Mouse (Mus musculus): ENCODE data around the gene Ptprs. TPM values are rescaled to one million over a fixed set of nuclear protein-coding genes. Genes with fewer than 3 reads are reported as not detected.

The Ptprs gene
- polyA plus RNA-seq, 1 experiment from 2014 or later: 56.8 TPM

- no peak overlapping the region for H3K4me2 ChIP-seq (replicated peaks)
- no peaks in the 10 kb centered on the region for H3K27me3 ChIP-seq (replicated peaks)
- no peak overlapping the region for H3K4me3 ChIP-seq (replicated peaks)
- WGBS: 11% methylated on average over 8 of the region's 16 CpGs
- no peak overlapping the region for H3K9ac ChIP-seq
- ATAC-seq: peak; percentile 76
- H3K9me3 ChIP-seq: no peaks in the 10 kb centered on the region
- peak overlapping the region; percentile 22; the same call in 1 of the 2 replicates for H3K27ac ChIP-seq
- H3K4me1 ChIP-seq (replicated peaks): peaks cover 3% of the 10 kb centered on the region; the same call in 1 of the 2 replicates
- no peaks in the 10 kb centered on the region for H3K36me3 ChIP-seq
These were observed 11.2 kb upstream of the Ptprs start for GRCm38 (mm10) chr17:56487441-56487888.

GRCm38 (mm10) chr17:56485926-56486325 is 9.6 kb upstream of the Ptprs start:
- no peak for ATAC-seq
- H3K9me3 ChIP-seq: no peaks in the 10 kb centered on the region
- H3K9ac ChIP-seq: no peak overlapping the region
- H3K4me1 ChIP-seq (replicated peaks): peaks cover 3% of the 10 kb centered on the region; the same call in 1 of the 2 replicates
- H3K36me3 ChIP-seq: no peaks in the 10 kb centered on the region
- no peak overlapping the region for H3K4me2 ChIP-seq (replicated peaks)
- no peak overlapping the region for H3K4me3 ChIP-seq (replicated peaks)
- H3K27ac ChIP-seq: no peak overlapping the region
- whole genome bisulfite sequencing: 94% methylated on average over 9 of the region's 9 CpGs
- H3K27me3 ChIP-seq (replicated peaks): no peaks in the 10 kb centered on the region

- ATAC-seq: peak; percentile 22; the same call in 1 of the 2 replicates
- Histone ChIP-seq H3K4me3 (replicated peaks) (no peak overlapping the region), H3K9ac (no peak overlapping the region), H3K4me2 (replicated peaks) (no peak overlapping the region), H3K27me3 (replicated peaks) (no peaks in the 10 kb centered on the region), H3K27ac (no peak overlapping the region), H3K36me3 (no peaks in the 10 kb centered on the region), H3K9me3 (no peaks in the 10 kb centered on the region), H3K4me1 (replicated peaks) (peaks cover 3% of the 10 kb centered on the region; the same call in 1 of the 2 replicates)
- WGBS: 67% methylated on average over 8 of the region's 9 CpGs
These were observed 8.8 kb upstream of the Ptprs start for GRCm38 (mm10) chr17:56485118-56485517.

- Histone ChIP-seq H3K4me3 (replicated peaks) (no peak overlapping the region), H3K27ac (no peak overlapping the region), H3K27me3 (replicated peaks) (no peaks in the 10 kb centered on the region), H3K9ac (no peak overlapping the region), H3K9me3 (no peaks in the 10 kb centered on the region), H3K4me2 (replicated peaks) (no peak overlapping the region), H3K36me3 (no peaks in the 10 kb centered on the region), H3K4me1 (replicated peaks) (peaks cover under 1% of the 10 kb centered on the region; the same call in 1 of the 2 replicates)
- WGBS: 93% methylated on average over 1 of the region's 1 CpGs
- ATAC-seq: no peak
These were observed 6.4 kb upstream of the Ptprs start for GRCm38 (mm10) chr17:56482671-56483070.

GRCm38 (mm10) chr17:56479358-56479757 is 3.1 kb upstream of the Ptprs start:
- Histone ChIP-seq H3K9me3 (no peaks in the 10 kb centered on the region), H3K4me3 (replicated peaks) (no peak overlapping the region), H3K9ac (no peak overlapping the region), H3K36me3 (no peaks in the 10 kb centered on the region), H3K4me1 (replicated peaks) (peaks cover 16% of the 10 kb centered on the region), H3K27me3 (replicated peaks) (peaks cover 16% of the 10 kb centered on the region), H3K27ac (no peak overlapping the region), H3K4me2 (replicated peaks) (no peak overlapping the region)
- ATAC-seq: no peak
- 16% methylated on average over 6 of the region's 6 CpGs for WGBS

GRCm38 (mm10) chr17:56478191-56478611 is 1.9 kb upstream of the Ptprs start:
- no peak overlapping the region for H3K27ac ChIP-seq

GRCm38 (mm10) chr17:56477191-56477818 is 1.0 kb upstream of the Ptprs start:
- H3K27me3 ChIP-seq (replicated peaks): peaks cover 36% of the 10 kb centered on the region
- no peak for ATAC-seq
- no peak overlapping the region for H3K4me3 ChIP-seq (replicated peaks)
- WGBS: 88% methylated on average over 19 of the region's 19 CpGs
- H3K4me2 ChIP-seq (replicated peaks): no peak overlapping the region
- no peaks in the 10 kb centered on the region for H3K9me3 ChIP-seq
- H3K27ac ChIP-seq: no peak overlapping the region
- no peaks in the 10 kb centered on the region for H3K36me3 ChIP-seq
- H3K9ac ChIP-seq: no peak overlapping the region
- peaks cover 36% of the 10 kb centered on the region for H3K4me1 ChIP-seq (replicated peaks)

More at GRCm38 (mm10) chr17:56478191-56478611, 1.9 kb upstream of the Ptprs start:
- H3K9me3 ChIP-seq: no peaks in the 10 kb centered on the region
- no peak overlapping the region for H3K4me2 ChIP-seq (replicated peaks)
- WGBS: 63% methylated on average over 11 of the region's 11 CpGs
- H3K9ac ChIP-seq: no peak overlapping the region
- peaks cover 28% of the 10 kb centered on the region for H3K4me1 ChIP-seq (replicated peaks)
- H3K36me3 ChIP-seq: no peaks in the 10 kb centered on the region
- no peak for ATAC-seq
- H3K4me3 ChIP-seq (replicated peaks): no peak overlapping the region
- peaks cover 28% of the 10 kb centered on the region for H3K27me3 ChIP-seq (replicated peaks)

GRCm38 (mm10) chr17:56475584-56476401 is 490 bp downstream of the Ptprs start:
- Histone ChIP-seq H3K36me3 (no peaks in the 10 kb centered on the region), H3K4me1 (replicated peaks) (peaks cover 48% of the 10 kb centered on the region), H3K9me3 (no peaks in the 10 kb centered on the region), H3K27me3 (replicated peaks) (peaks cover 36% of the 10 kb centered on the region), H3K9ac (peak overlapping the region; percentile 71), H3K27ac (peak overlapping the region; percentile 33; the same call in 1 of the 2 replicates), H3K4me2 (replicated peaks) (peak overlapping the region; percentile 95), H3K4me3 (replicated peaks) (peak overlapping the region; percentile 75)
- ATAC-seq: peak; percentile 37
- under 1% methylated on average over 66 of the region's 66 CpGs for WGBS

GRCm38 (mm10) chr17:56474831-56475581 is 1.3 kb downstream of the Ptprs start:
- 0 out of 2 replicates have a peak overlapping the region, but pooled peaks have one; percentile 40 for H3K27ac ChIP-seq
- peaks cover 54% of the 10 kb centered on the region for H3K4me1 ChIP-seq (replicated peaks)
- peak overlapping the region; percentile 75 for H3K4me3 ChIP-seq (replicated peaks)
- H3K9ac ChIP-seq: peak overlapping the region; percentile 71
- WGBS: 3% methylated on average over 24 of the region's 24 CpGs
- H3K9me3 ChIP-seq: no peaks in the 10 kb centered on the region
- H3K4me2 ChIP-seq (replicated peaks): peak overlapping the region; percentile 95
- no peaks in the 10 kb centered on the region for H3K36me3 ChIP-seq
- no peak for ATAC-seq
- H3K27me3 ChIP-seq (replicated peaks): peaks cover 36% of the 10 kb centered on the region

- Histone ChIP-seq H3K4me1 (replicated peaks) (peaks cover 60% of the 10 kb centered on the region), H3K36me3 (no peaks in the 10 kb centered on the region), H3K27ac (no peak overlapping the region), H3K4me2 (replicated peaks) (peak overlapping the region; percentile 95), H3K27me3 (replicated peaks) (peaks cover 36% of the 10 kb centered on the region), H3K9me3 (no peaks in the 10 kb centered on the region), H3K4me3 (replicated peaks) (peak overlapping the region; percentile 75), H3K9ac (peak overlapping the region; percentile 71)
- 4% methylated on average over 32 of the region's 32 CpGs for WGBS
- ATAC-seq: no peak
These were observed 1.9 kb downstream of the Ptprs start for GRCm38 (mm10) chr17:56474311-56474830.

- ATAC-seq: no peak
- Histone ChIP-seq H3K27ac (no peak overlapping the region), H3K4me1 (replicated peaks) (peaks cover 65% of the 10 kb centered on the region), H3K9ac (0 out of 2 replicates have a peak overlapping the region, but pooled peaks have one; percentile 71), H3K27me3 (replicated peaks) (peaks cover 36% of the 10 kb centered on the region), H3K4me2 (replicated peaks) (peak overlapping the region; percentile 95), H3K36me3 (no peaks in the 10 kb centered on the region; the same call in 1 of the 2 replicates), H3K4me3 (replicated peaks) (peak overlapping the region; percentile 75), H3K9me3 (no peaks in the 10 kb centered on the region)
- WGBS: 3% methylated on average over 11 of the region's 11 CpGs
These were observed 2.7 kb downstream of the Ptprs start for GRCm38 (mm10) chr17:56473611-56473905.
